ENCODE assay signal across 8 mouse cellular contexts in the genomic region with DNA sequence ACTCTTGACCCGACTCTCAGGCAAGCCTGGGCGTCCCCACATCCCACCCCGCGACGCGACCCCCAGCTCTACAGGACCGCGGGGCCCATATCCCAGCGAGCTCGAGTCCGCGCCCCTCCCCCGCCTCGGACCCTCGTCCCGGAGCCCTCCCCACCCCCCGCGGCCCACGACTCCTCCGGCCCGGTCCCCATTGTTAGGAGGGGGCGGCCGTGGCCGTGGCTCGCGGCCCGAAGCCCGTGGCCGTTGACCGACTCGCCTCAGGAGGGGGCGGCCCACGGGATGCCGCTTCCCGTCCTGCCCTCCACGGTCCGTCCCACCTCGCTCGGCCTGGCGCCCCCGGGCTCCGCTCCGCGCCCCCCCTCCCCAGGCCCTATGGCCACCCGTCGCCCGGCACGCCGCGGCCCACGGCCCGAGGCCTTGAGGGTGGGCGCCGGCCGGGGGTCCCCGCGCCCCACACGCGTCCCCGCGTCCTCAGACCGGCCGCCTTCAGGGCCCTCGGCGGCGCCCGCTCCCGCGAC. TPM values are rescaled to one million over a fixed set of nuclear protein-coding genes. Genes with fewer than 3 reads are reported as not detected.
DNase-seq lines count a peak whose midpoint lies in the region; ATAC-seq and TF ChIP-seq lines count a peak whose summit lies in the region.

A gene (minus strand): TSS at position 111 of the 518 bp plus-strand sequence.

- TF ChIP-seq EP300 in MEL (IDR thresholded peaks at IDR 0.05; ENCODE audit: low read depth in 1 of 2, low read length in 2 of 2) = no peak

- 2% methylated on average over 36 of the region's 69 CpGs for WGBS in intestine, embryonic 16.5 days
- WGBS in liver, embryonic 15.5 days (ENCODE audit: insufficient replicate concordance) = 1% methylated on average over 57 of the region's 69 CpGs
- under 1% methylated on average over 47 of the region's 69 CpGs for WGBS in neural tube, embryonic 15.5 days

- peaks cover 14% of the 10 kb centered on the region for H3K79me2 ChIP-seq in MEL (ENCODE audit: control insufficient read depth, insufficient read depth, low read length, poor library complexity)

- no peak for TF ChIP-seq CTCF in MEL (IDR thresholded peaks at IDR 0.05 in 2 of 3, conservative IDR thresholded peaks at IDR 0.05 in 1 of 3; ENCODE audit: control insufficient read depth in 1 of 3, insufficient read depth in 1 of 3, low read depth in 2 of 3, low read length in 3 of 3, poor library complexity in 1 of 3, severe bottlenecking in 1 of 3)

- peak within 1 kb of the TSS; percentile 78 for H3K4me2 ChIP-seq in intestine, embryonic 16.5 days (ENCODE audit: low read depth, low read length)
- peak within 1 kb of the TSS; percentile 95 for H3K4me2 ChIP-seq in liver, embryonic 15.5 days
- H3K4me2 ChIP-seq in neural tube, embryonic 15.5 days = peak within 1 kb of the TSS; percentile 83

- ATAC-seq in common myeloid progenitor, adult 5-6 weeks (replicated peaks; ENCODE audit: low read depth, poor library complexity, severe bottlenecking) = no peak; the same call in 1 of the 2 replicates
- peak; percentile 83 for ATAC-seq in intestine, embryonic 16.5 days
- ATAC-seq in liver, embryonic 15.5 days (ENCODE audit: insufficient read depth) = peak; percentile 70
- peak; percentile 70 for ATAC-seq in neural tube, embryonic 15.5 days (ENCODE audit: low FRiP score)

- peaks cover 0 to 23% of the 10 kb centered on the region in 2 experiments for H3K36me3 ChIP-seq in MEL (ENCODE audit: control insufficient read depth in 1 of 2, insufficient read depth in 2 of 2, low read length in 2 of 2)
- H3K36me3 ChIP-seq in intestine, embryonic 16.5 days (ENCODE audit: control insufficient read depth, insufficient read depth, low read length) = no peaks in the 10 kb centered on the region
- H3K36me3 ChIP-seq in liver, embryonic 15.5 days (replicated peaks) = no peaks in the 10 kb centered on the region
- H3K36me3 ChIP-seq in neural tube, embryonic 15.5 days = no peaks in the 10 kb centered on the region

- peaks cover 3 to 5% of the 10 kb centered on the region in 2 experiments for H3K4me1 ChIP-seq in MEL (ENCODE audit: control insufficient read depth in 1 of 2, insufficient read depth in 2 of 2, low read length in 2 of 2)
- H3K4me1 ChIP-seq in intestine, embryonic 16.5 days (ENCODE audit: control insufficient read depth, insufficient read depth, low read length) = peaks cover 10% of the 10 kb centered on the region
- peaks cover 23% of the 10 kb centered on the region for H3K4me1 ChIP-seq in liver, embryonic 15.5 days (replicated peaks)
- H3K4me1 ChIP-seq in neural tube, embryonic 15.5 days = peaks cover 37% of the 10 kb centered on the region

- peak within 1 kb of the TSS; percentile 80 for H3K9ac ChIP-seq in MEL (ENCODE audit: control insufficient read depth, low read depth, low read length, poor library complexity, severe bottlenecking)
- H3K9ac ChIP-seq in intestine, embryonic 16.5 days (ENCODE audit: low read depth, low read length) = peak within 1 kb of the TSS; percentile 97
- H3K9ac ChIP-seq in liver, embryonic 15.5 days = peak within 1 kb of the TSS; percentile 90
- H3K9ac ChIP-seq in neural tube, embryonic 15.5 days (replicated peaks) = peak within 1 kb of the TSS; percentile 83

- TF ChIP-seq POLR2A in MEL (IDR thresholded peaks at IDR 0.05; ENCODE audit: control insufficient read depth in 1 of 2, insufficient read depth in 1 of 2, low read depth in 1 of 2, low read length in 2 of 2, poor library complexity in 1 of 2) = no peak

- H3K4me3 ChIP-seq in MEL (ENCODE audit: control insufficient read depth in 1 of 2, insufficient read depth in 1 of 2, low read depth in 2 of 2, low read length in 2 of 2) = peak within 1 kb of the TSS; percentile 73 to 88
- H3K4me3 ChIP-seq in intestine, embryonic 16.5 days (ENCODE audit: low read length) = peak within 1 kb of the TSS; percentile 98
- peak within 1 kb of the TSS; percentile 97 for H3K4me3 ChIP-seq in liver, embryonic 15.5 days (replicated peaks)
- H3K4me3 ChIP-seq in neural tube, embryonic 15.5 days (replicated peaks) = peak within 1 kb of the TSS; percentile 73

- H3K27ac ChIP-seq in MEL (ENCODE audit: control insufficient read depth, low read depth, low read length) = peak within 1 kb of the TSS; percentile 31; the same call in 1 of the 2 replicates
- peak within 1 kb of the TSS; percentile 59 for H3K27ac ChIP-seq in intestine, embryonic 16.5 days (ENCODE audit: low read length)
- H3K27ac ChIP-seq in liver, embryonic 15.5 days (replicated peaks) = peak within 1 kb of the TSS; percentile 55; the same call in 1 of the 2 replicates
- peak within 1 kb of the TSS; percentile 80 for H3K27ac ChIP-seq in neural tube, embryonic 15.5 days (replicated peaks)

- TF ChIP-seq RAD21 in MEL (IDR thresholded peaks at IDR 0.05; ENCODE audit: low read depth, low read length) = no peak

- H3K9me3 ChIP-seq in MEL (replicated peaks; ENCODE audit: insufficient read depth, low read length) = no peaks in the 10 kb centered on the region
- no peaks in the 10 kb centered on the region for H3K9me3 ChIP-seq in intestine, embryonic 16.5 days (ENCODE audit: control insufficient read depth, low read length)
- no peaks in the 10 kb centered on the region for H3K9me3 ChIP-seq in liver, embryonic 15.5 days (replicated peaks)
- no peaks in the 10 kb centered on the region for H3K9me3 ChIP-seq in neural tube, embryonic 15.5 days (replicated peaks)

- DNase-seq in heart, adult 18-20 months = peak; percentile 33 to 38
- DNase-seq in heart, adult 9 months (ENCODE audit: low spot score in 2 of 2) = no peak
- no peak for DNase-seq in MEL (ENCODE audit: low read depth, low spot score)
- DNase-seq in gastrocnemius, postnatal 25 days = no peak

- peaks cover 0 to 6% of the 10 kb centered on the region in 2 experiments; a peak in 3 of 4 replicates for H3K27me3 ChIP-seq in MEL (ENCODE audit: control insufficient read depth in 1 of 2, insufficient read depth in 2 of 2, low read length in 2 of 2)
- no peaks in the 10 kb centered on the region for H3K27me3 ChIP-seq in intestine, embryonic 16.5 days (replicated peaks; ENCODE audit: control insufficient read depth, insufficient read depth, low read length)
- no peaks in the 10 kb centered on the region for H3K27me3 ChIP-seq in liver, embryonic 15.5 days
- H3K27me3 ChIP-seq in neural tube, embryonic 15.5 days (replicated peaks) = no peaks in the 10 kb centered on the region

TF ChIP-seq in MEL, 35 proteins besides CTCF, POLR2A, EP300 and RAD21:
- TF ChIP-seq HCFC1 (IDR thresholded peaks at IDR 0.05; ENCODE audit: low read depth, low read length) (no peak), ETS1 (IDR thresholded peaks at IDR 0.05; ENCODE audit: low read depth, low read length) (no peak)

RNA-seq across cellular contexts. Expression of the gene that starts here (rescaled TPM):
- total RNA-seq in heart, adult 18-20 months (2021) = 10 to 100 TPM; 26.7 to 31.1 TPM
- 14.9 and 17.1 TPM in 2 replicates for total RNA-seq in MEL (2012; rRNA removed)
- 10 to 100 TPM; 56.4 to 76.3 TPM for polyA plus RNA-seq in MEL (2012; ENCODE audit: insufficient read depth in 1 of 2, insufficient read length in 2 of 2, low read depth in 1 of 2, low replicate concordance in 2 of 2, missing spikeins in 1 of 2)
- total RNA-seq in common myeloid progenitor, adult 5-6 weeks (2017) = 36.7 and 38.1 TPM in 2 replicates
- 10 to 100 TPM; 18.1 to 18.6 TPM for total RNA-seq in gastrocnemius, postnatal 25 days (2021)
- 13.7 and 14.4 TPM in 2 replicates for polyA plus RNA-seq in intestine, embryonic 16.5 days (2015; fragmentation: Nextera tagmentation; extraction: Ambion mirVana)
- 4.7 and 5.2 TPM in 2 replicates for polyA plus RNA-seq in liver, embryonic 15.5 days (2015; fragmentation: Nextera tagmentation; extraction: Ambion mirVana)
- polyA plus RNA-seq in neural tube, embryonic 15.5 days (2015; fragmentation: Nextera tagmentation; extraction: Ambion mirVana) = 23.1 and 23.3 TPM in 2 replicates

Comparison
In these comparisons a context has a peak if more than half of its experiments do, and no peak if none do; other contexts are left out.
1. DNase-seq: peak in heart, adult 18-20 months (2 of 2); none in heart, adult 9 months (0 of 2), MEL (single experiment) and gastrocnemius, postnatal 25 days (single experiment).
2. Peak in every context shown above with its lines, with median percentiles within 50 percentile points of each other: H3K27ac ChIP-seq, H3K4me3 ChIP-seq, H3K9ac ChIP-seq and H3K4me2 ChIP-seq.